Mouse (Mus musculus) cortical plate, adult 2 months (tissue): Measurements from ENCODE around the gene Gas2l1.

Source experiments
- CTCF ChIP-seq: fragments of 200-500 bp; IDR thresholded peaks from 2 replicates; pipeline ENCODE4 v1.5.1; 2011; ENCODE audit warnings: mild to moderate bottlenecking, control low read depth, low read length; ENCODE audit not compliant: insufficient read depth; ENCODE audit errors: extremely low read depth
- POLR2A ChIP-seq: fragments of 200-500 bp; IDR thresholded peaks from 2 replicates; pipeline ENCODE4 v1.6.1; 2011; ENCODE audit warnings: mild to moderate bottlenecking, low read length, control low read depth; ENCODE audit not compliant: insufficient read depth; ENCODE audit errors: extremely low read depth

DNA sequence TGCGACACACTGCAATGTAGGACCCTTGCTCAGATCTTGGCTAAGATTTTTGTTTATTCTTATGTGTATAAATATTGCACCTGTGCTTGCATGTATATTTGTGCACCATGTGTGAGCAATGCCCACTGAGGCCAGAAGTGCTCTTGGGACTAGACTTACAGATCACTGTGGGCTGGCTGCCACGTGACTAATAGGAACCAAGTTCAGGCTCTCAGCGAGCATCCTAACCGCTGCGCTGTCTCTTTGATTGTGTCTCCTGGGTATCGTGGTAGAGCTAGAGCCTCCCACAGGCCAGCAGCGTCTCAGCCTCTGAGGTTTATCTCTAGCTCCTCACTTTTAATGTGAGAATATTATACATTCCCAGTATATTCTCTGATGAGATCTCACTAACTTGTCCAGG, 48.5 kb upstream of the Gas2l1 start:
- no peak for TF ChIP-seq CTCF
- TF ChIP-seq POLR2A = no peak
